In genomic region chr4:141996086-141996485, GRCm38 (mm10) we compare ENCODE assay signal across 20 mouse cellular contexts. TPM values are rescaled to one million over a fixed set of nuclear protein-coding genes. Genes with fewer than 3 reads are reported as not detected.
DNase-seq lines count a peak whose midpoint lies in the region; ATAC-seq and TF ChIP-seq lines count a peak whose summit lies in the region.
"Had no signal": no experiment of that assay in that cellular context is flagged by ENCODE, and none has a peak within 500 bp of the region (broad histone marks: within the 10 kb centered on the region; RNA-seq: fewer than 3 reads in every experiment).

No protein-coding gene starts in this region.

- no peaks in the 10 kb centered on the region for H3K36me3 ChIP-seq in forebrain, embryonic 15.5 days
- H3K36me3 ChIP-seq in forebrain, embryonic 16.5 days (ENCODE audit: control insufficient read depth, insufficient read depth) = no peaks in the 10 kb centered on the region
- H3K36me3 ChIP-seq in midbrain, embryonic 14.5 days (ENCODE audit: control insufficient read depth, insufficient read depth, low read length) = no peaks in the 10 kb centered on the region
- H3K36me3 ChIP-seq in midbrain, embryonic 11.5 days (ENCODE audit: control insufficient read depth, insufficient read depth, low read length) = no peaks in the 10 kb centered on the region
- H3K36me3 ChIP-seq in intestine, embryonic 16.5 days (ENCODE audit: control insufficient read depth, insufficient read depth, low read length) = no peaks in the 10 kb centered on the region
- H3K36me3 ChIP-seq: embryonic facial prominence, embryonic 15.5 days; forebrain, embryonic 10.5 days; heart, embryonic 12.5 days; hindbrain, embryonic 10.5 days; hindbrain, embryonic 15.5 days had no signal

- 33% methylated on average over 7 of the region's 7 CpGs for WGBS in forebrain, embryonic 15.5 days
- WGBS in forebrain, embryonic 16.5 days = 31% methylated on average over 7 of the region's 7 CpGs
- 50% methylated on average over 7 of the region's 7 CpGs for WGBS in midbrain, embryonic 14.5 days
- WGBS in midbrain, embryonic 11.5 days = 79% methylated on average over 7 of the region's 7 CpGs
- 63% methylated on average over 7 of the region's 7 CpGs for WGBS in intestine, embryonic 16.5 days

- no peaks in the 10 kb centered on the region for H3K9me3 ChIP-seq in forebrain, embryonic 15.5 days
- H3K9me3 ChIP-seq in forebrain, embryonic 16.5 days (ENCODE audit: control insufficient read depth, low read length) = no peaks in the 10 kb centered on the region
- no peaks in the 10 kb centered on the region for H3K9me3 ChIP-seq in midbrain, embryonic 14.5 days (ENCODE audit: control insufficient read depth, low read length)
- H3K9me3 ChIP-seq in midbrain, embryonic 11.5 days (ENCODE audit: control insufficient read depth, low read length) = no peaks in the 10 kb centered on the region
- H3K9me3 ChIP-seq in intestine, embryonic 16.5 days (ENCODE audit: control insufficient read depth, low read length) = no peaks in the 10 kb centered on the region
- H3K9me3 ChIP-seq: embryonic facial prominence, embryonic 15.5 days; forebrain, embryonic 10.5 days; heart, embryonic 12.5 days; hindbrain, embryonic 10.5 days; hindbrain, embryonic 15.5 days had no signal

- H3K27ac ChIP-seq in forebrain, embryonic 15.5 days (replicated peaks) = no peak overlapping the region
- H3K27ac ChIP-seq in forebrain, embryonic 16.5 days (ENCODE audit: low read length) = no peak overlapping the region
- H3K27ac ChIP-seq in midbrain, embryonic 14.5 days (replicated peaks; ENCODE audit: low read depth, low read length) = no peak overlapping the region
- no peak overlapping the region for H3K27ac ChIP-seq in midbrain, embryonic 11.5 days (ENCODE audit: low read depth, low read length)
- H3K27ac ChIP-seq in intestine, embryonic 16.5 days (ENCODE audit: low read length) = peak overlapping the region; percentile 43; the same call in 1 of the 2 replicates
- H3K27ac ChIP-seq: embryonic facial prominence, embryonic 15.5 days; forebrain, embryonic 10.5 days; gastrocnemius, adult 2 months; hindbrain, embryonic 10.5 days; hindbrain, embryonic 15.5 days had no signal

- no peak for TF ChIP-seq CTCF in brain, embryonic 14.5 days (IDR thresholded peaks at IDR 0.05; ENCODE audit: borderline replicate concordance, extremely low read depth, insufficient read depth, insufficient read length)

- ATAC-seq in forebrain, embryonic 15.5 days (replicated peaks) = peak; percentile 17
- ATAC-seq in forebrain, embryonic 16.5 days = no peak
- no peak for ATAC-seq in midbrain, embryonic 14.5 days (ENCODE audit: low FRiP score, low TSS enrichment)
- ATAC-seq in midbrain, embryonic 11.5 days (ENCODE audit: low FRiP score) = no peak
- no peak for ATAC-seq in intestine, embryonic 16.5 days
- ATAC-seq: inflammation-experienced regulatory T-cells, adult 6 months had no signal

- DNase-seq in midbrain, embryonic 14.5 days = peak; percentile 50
- DNase-seq in midbrain, embryonic 11.5 days (ENCODE audit: low spot score, missing footprints) = no peak
- DNase-seq in brain, embryonic 14.5 days (ENCODE audit: low read depth) = peak; percentile 77
- DNase-seq: adrenal gland, adult 8-10 months; adrenal gland, postnatal 36 days; cerebellum, adult 11 months; cerebellum, adult 9-10 months; embryo, embryonic 11 days; gastrocnemius, adult 2 months; gastrocnemius, postnatal 25 days had no signal

- H3K4me2 ChIP-seq in forebrain, embryonic 15.5 days (replicated peaks) = no peak overlapping the region
- H3K4me2 ChIP-seq in forebrain, embryonic 16.5 days (ENCODE audit: low read length) = no peak overlapping the region
- no peak overlapping the region for H3K4me2 ChIP-seq in midbrain, embryonic 14.5 days (ENCODE audit: low read length)
- no peak overlapping the region for H3K4me2 ChIP-seq in midbrain, embryonic 11.5 days
- H3K4me2 ChIP-seq in intestine, embryonic 16.5 days (ENCODE audit: low read depth, low read length) = no peak overlapping the region
- H3K4me2 ChIP-seq: embryonic facial prominence, embryonic 15.5 days; heart, embryonic 12.5 days; hindbrain, embryonic 15.5 days had no signal

- no peaks in the 10 kb centered on the region for H3K27me3 ChIP-seq in forebrain, embryonic 15.5 days
- H3K27me3 ChIP-seq in forebrain, embryonic 16.5 days (replicated peaks; ENCODE audit: control insufficient read depth, insufficient read depth, low read length) = no peaks in the 10 kb centered on the region
- no peaks in the 10 kb centered on the region for H3K27me3 ChIP-seq in midbrain, embryonic 14.5 days (ENCODE audit: control insufficient read depth, insufficient read depth, low read length)
- H3K27me3 ChIP-seq in midbrain, embryonic 11.5 days (ENCODE audit: control insufficient read depth, insufficient read depth, low read length) = no peaks in the 10 kb centered on the region
- H3K27me3 ChIP-seq in intestine, embryonic 16.5 days (replicated peaks; ENCODE audit: control insufficient read depth, insufficient read depth, low read length) = no peaks in the 10 kb centered on the region
- H3K27me3 ChIP-seq: embryonic facial prominence, embryonic 15.5 days; heart, embryonic 12.5 days; hindbrain, embryonic 15.5 days had no signal

- TF ChIP-seq POLR2A in brain, embryonic 14.5 days (IDR thresholded peaks at IDR 0.05; ENCODE audit: borderline replicate concordance, extremely low read depth, insufficient read depth, insufficient read length, poor library complexity, severe bottlenecking) = no peak

- no peak overlapping the region for H3K9ac ChIP-seq in forebrain, embryonic 15.5 days (replicated peaks)
- no peak overlapping the region for H3K9ac ChIP-seq in forebrain, embryonic 16.5 days (replicated peaks; ENCODE audit: low read depth, low read length)
- no peak overlapping the region for H3K9ac ChIP-seq in midbrain, embryonic 14.5 days (replicated peaks; ENCODE audit: low read length)
- H3K9ac ChIP-seq in midbrain, embryonic 11.5 days (ENCODE audit: low read length) = no peak overlapping the region
- no peak overlapping the region for H3K9ac ChIP-seq in intestine, embryonic 16.5 days (ENCODE audit: low read depth, low read length)
- H3K9ac ChIP-seq: embryonic facial prominence, embryonic 15.5 days; heart, embryonic 12.5 days; hindbrain, embryonic 15.5 days had no signal

- no peak overlapping the region for H3K4me3 ChIP-seq in forebrain, embryonic 15.5 days
- no peak overlapping the region for H3K4me3 ChIP-seq in forebrain, embryonic 16.5 days (replicated peaks; ENCODE audit: low read length)
- H3K4me3 ChIP-seq in midbrain, embryonic 14.5 days (replicated peaks; ENCODE audit: low read depth, low read length) = no peak overlapping the region
- H3K4me3 ChIP-seq in midbrain, embryonic 11.5 days (ENCODE audit: low read depth, low read length) = no peak overlapping the region
- no peak overlapping the region for H3K4me3 ChIP-seq in intestine, embryonic 16.5 days (ENCODE audit: low read length)
- H3K4me3 ChIP-seq: embryonic facial prominence, embryonic 15.5 days; erythroblast, embryonic 14.5 days; forebrain, embryonic 10.5 days; gastrocnemius, adult 2 months; heart, embryonic 12.5 days; hindbrain, embryonic 10.5 days; hindbrain, embryonic 15.5 days had no signal

- peaks cover 17% of the 10 kb centered on the region for H3K4me1 ChIP-seq in forebrain, embryonic 15.5 days
- peaks cover 9% of the 10 kb centered on the region for H3K4me1 ChIP-seq in forebrain, embryonic 16.5 days (replicated peaks; ENCODE audit: control insufficient read depth, insufficient read depth, low read length)
- H3K4me1 ChIP-seq in midbrain, embryonic 14.5 days (ENCODE audit: control insufficient read depth, insufficient read depth, low read length) = 0 out of 2 replicates have a peak, but pooled peaks cover 5% of the 10 kb centered on the region
- H3K4me1 ChIP-seq in midbrain, embryonic 11.5 days (ENCODE audit: control insufficient read depth, insufficient read depth, low read length) = no peaks in the 10 kb centered on the region
- H3K4me1 ChIP-seq in intestine, embryonic 16.5 days (ENCODE audit: control insufficient read depth, insufficient read depth, low read length) = peaks cover 27% of the 10 kb centered on the region

RNA-seq across cellular contexts. Expression of gene Fhad1, which starts 18.8 kb away (rescaled TPM):
- polyA plus RNA-seq in forebrain, embryonic 15.5 days (2015; fragmentation: Nextera tagmentation; extraction: Ambion mirVana) = 1.5 and 3.7 TPM in 2 replicates
- 1.6 and 1.8 TPM in 2 replicates for polyA plus RNA-seq in forebrain, embryonic 16.5 days (2015; fragmentation: Nextera tagmentation; extraction: Ambion mirVana)
- 2.4 and 3.6 TPM in 2 replicates for polyA plus RNA-seq in midbrain, embryonic 14.5 days (2014; fragmentation: Nextera tagmentation; extraction: Ambion mirVana)
- polyA plus RNA-seq in midbrain, embryonic 11.5 days (2014; fragmentation: Nextera tagmentation; extraction: Ambion mirVana) = 1.7 and 2.4 TPM in 2 replicates
- 1.3 and 3.1 TPM in 2 replicates for polyA plus RNA-seq in brain, embryonic 14.5 days (2012; rRNA removed)
- 1.4 and 2.3 TPM in 2 replicates for polyA plus RNA-seq in intestine, embryonic 16.5 days (2015; fragmentation: Nextera tagmentation; extraction: Ambion mirVana)
- polyA plus RNA-seq: erythroblast, embryonic 14.5 days had no signal
